Mouse (Mus musculus): ENCODE measurements around the gene Tbl1x.

Gene Tbl1x

DNA sequence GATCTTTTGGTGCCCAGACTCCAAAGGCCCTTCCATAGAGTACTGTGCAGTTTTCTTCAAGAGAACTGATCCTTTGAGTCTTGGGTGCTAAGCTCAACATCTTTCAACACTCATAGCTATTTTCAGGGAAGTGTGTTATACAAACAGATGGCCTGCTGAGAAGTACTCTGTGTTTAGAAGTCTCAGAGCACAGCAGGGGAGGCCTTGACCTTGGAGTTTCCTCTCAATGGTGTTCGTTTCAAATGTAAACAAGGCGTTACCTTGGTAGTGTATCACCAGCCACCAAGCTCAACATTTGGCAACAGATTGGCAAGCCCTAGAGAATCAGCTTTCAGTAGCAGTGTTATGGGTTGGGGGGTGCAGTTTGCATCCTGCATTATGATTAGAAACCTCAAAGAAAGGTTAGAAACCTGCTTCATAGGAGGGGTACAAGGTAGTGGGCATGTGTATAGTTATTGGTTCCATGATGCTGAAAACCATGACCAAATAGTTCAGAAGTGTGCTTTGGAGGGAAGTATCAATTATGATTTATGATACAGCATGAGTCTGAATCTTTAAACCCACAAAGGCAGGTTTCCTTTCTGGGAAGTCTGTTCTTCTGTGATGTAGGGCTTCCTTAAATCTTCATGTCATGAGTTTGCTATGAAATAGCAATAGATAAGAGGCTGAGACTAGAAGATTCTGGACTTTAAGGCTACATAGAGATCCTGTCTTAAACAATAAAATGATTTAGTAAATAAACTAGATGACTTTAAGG is 98.3 kb downstream of the Tbl1x start:
- DNase-seq (ENCODE audit: low read depth, low spot score) = no peak

DNA sequence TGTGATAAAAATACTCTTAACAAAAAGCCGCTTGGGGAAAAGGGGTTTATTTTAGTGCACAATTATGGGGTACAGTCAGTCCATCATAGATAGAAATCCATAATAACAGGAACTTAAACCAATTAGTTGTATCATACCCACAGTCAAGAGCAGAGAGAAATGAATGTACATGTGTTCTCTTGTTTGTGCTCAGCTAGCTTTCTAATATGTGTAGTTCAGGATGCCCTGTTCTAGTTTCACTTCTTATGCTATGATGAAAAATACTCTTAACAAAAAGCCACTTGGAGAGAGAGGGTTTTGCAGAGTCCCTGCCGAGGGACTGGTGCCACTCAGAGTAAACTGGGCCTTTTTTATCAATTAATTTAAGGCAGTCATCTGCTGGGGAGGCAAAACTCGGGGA is 101.1 kb downstream of the Tbl1x start:
- no peak for DNase-seq (ENCODE audit: low read depth, low spot score)

DNA sequence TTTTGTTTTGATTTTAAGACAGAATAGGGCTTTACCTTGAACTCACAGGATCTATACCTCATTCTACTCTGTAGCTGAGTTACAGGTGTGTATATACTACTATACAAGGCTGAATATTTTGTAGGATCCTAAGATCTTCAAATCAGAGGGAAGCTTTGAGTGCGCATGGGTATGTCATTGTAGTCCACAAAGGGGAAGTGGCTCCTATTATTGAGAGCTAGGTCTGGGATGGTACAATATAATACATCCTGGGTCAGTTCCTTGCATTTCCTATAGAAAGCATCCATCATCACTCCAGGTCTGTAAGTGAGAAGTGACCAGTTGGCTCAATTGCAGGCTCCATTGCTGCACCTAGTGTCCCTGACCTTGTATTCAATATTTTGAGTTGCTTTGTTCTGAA is 102.2 kb downstream of the Tbl1x start:
- DNase-seq (ENCODE audit: low read depth, low spot score) = no peak

DNA sequence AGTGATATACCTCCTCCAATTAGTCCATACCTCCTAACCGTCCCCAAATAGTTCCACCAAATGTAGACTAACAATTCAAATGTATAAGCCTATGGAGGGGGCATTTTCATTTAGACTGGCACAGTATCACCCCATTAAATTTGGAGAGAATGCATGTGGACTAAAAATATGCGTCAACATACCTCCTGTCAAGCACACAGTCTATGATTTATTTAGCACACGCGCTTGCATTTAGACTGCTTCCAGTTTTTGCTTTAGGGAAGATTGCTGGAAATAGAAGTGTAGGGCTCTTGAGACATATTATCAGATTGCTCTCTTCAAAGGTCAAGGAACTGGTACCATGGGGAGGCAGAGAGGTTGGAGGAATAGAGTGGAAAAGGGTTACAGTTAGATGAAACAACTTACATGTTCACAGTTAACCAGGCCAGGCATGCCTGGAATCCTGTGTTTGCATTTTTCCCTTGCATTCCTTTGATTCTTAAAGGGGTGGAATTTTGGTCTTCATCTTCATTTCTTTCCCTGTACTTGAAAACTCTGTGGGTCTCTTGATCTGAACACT is 105.0 kb downstream of the Tbl1x start:
- peak; percentile 51 for DNase-seq (ENCODE audit: low read depth, low spot score)

DNA sequence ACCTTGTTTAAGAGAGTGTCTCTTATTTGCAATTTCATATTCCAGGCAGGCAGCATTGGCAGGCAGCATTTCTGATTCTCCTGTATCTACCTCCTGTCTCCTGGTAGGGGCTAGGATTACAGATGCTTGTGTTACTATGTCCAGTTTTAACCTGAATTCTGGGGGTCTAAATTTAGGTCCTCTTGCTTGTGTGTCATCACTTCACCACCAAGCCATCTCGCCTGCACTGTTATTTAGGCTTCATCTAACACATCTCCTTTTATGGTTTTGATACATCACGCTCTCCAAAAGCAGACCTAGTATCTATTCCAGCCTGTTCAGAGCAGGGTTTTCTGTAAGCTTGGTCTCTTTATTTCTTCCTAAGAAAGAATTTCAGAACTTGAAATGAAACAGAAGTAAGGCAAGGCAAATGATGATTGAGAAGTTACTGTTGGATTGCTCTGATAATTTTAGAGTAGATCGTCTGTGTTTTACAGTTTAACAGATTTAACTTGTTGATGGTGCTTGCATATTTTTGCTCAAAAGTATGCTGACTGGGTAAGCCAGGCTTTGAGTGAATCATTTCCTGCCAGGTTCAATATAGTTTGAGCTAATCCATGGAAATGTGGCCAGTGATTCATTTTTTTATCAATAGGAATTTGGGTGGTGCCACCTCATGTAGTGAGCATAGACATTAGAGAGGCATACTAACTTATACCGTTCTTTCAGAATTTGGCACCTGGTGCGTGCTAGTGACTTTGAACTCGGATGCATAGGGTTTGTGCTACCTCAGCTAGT is 106.7 kb downstream of the Tbl1x start:
- DNase-seq (ENCODE audit: low read depth, low spot score) = peak; percentile 55

DNA sequence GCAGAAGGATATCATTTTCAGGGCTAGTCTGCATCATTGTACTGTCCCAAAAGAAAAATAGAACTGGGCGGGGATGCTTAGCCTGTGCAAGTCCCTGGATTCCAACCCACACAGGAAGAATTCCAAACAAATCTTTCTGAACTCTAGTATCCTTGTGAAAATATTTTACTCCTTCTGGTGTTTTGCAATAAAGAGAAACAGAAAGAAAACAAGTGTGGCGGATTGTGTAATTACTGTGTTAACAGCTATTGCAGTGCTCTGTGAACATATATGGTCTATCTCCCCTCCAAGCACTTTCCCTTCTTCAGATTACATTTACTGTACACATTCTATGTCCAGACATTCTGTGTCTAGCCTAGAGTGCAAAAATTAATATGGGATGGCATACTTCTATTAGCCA is 119.6 kb downstream of the Tbl1x start:
- peak; percentile 36 for DNase-seq (ENCODE audit: low read depth, low spot score)

DNA sequence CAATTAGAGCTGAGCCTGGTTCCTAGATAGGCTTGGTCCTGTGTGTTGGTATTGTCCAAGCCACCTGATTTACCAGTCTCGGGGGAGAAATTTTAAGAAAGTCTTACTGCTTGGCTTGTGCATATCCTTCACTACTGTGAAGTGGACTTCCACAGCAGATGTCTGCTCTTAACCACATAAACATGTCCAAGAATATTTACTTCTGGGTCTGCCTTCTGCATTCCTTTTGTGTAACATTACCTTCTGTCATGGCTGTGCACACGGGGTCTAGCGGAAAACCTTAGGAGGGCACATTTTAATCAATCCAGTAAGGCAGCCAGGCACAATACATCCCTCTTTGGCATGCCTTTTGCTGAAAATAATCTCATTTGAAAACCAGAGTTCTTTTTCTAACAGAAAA is 125.7 kb downstream of the Tbl1x start:
- DNase-seq (ENCODE audit: low read depth, low spot score) = no peak

DNA sequence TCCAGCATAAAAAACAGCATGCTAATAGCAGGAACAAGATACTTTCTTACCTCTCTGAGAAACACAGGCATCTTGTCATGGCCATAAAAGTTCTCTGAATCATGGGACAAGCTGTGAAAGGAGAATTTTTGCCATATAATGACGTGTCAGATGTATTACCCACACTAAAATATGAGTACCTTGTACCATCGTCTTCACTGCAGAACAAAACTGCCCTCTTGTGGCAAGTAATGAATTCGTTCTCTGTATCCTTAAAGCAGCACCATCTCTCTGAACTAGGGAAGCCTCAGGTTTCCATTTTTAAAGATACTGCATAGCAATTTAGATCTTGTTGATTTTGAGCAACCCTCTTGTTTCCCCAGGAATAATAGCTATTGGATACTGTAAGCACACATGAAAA is 127.3 kb downstream of the Tbl1x start:
- peak; percentile 85 for DNase-seq (ENCODE audit: low read depth, low spot score)

DNA sequence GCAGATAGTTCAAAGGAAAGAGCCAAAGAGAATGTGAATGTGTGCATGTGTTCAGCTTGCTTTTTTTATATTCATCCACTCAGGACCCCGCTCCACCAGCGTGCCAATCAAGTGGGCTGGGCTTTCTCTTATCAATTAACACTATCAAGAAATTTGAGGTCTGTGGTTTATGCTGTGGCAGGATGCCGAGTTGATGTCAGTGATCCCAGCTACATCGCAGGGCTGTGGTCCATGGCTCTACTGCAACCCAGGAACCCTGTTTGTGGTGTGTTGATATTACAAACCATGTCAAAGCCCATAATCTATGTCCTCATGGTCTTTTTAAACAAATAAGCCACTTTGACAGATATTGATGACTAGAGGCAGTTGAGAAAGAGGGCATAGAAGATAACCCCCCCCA is 129.5 kb downstream of the Tbl1x start:
- no peak for DNase-seq (ENCODE audit: low read depth, low spot score)

DNA sequence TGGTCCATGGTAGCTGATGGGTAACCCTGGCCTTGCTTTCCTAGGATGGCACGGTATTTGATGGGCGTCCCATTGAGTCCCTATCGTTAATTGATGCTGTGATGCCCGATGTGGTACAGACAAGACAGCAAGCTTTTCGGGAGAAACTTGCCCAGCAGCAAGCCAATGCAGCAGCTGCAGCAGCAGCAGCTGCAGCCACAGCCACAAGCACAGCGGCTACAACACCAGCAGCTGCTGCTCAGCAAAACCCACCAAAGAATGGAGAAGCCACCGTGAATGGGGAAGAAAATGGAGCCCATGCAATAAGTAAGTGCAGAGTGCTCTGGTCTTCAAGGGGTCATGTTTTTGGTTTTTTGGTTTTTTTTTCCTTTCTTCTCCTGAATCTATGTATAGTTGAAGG is 135.4 kb downstream of the Tbl1x start:
- DNase-seq (ENCODE audit: low read depth, low spot score) = no peak

DNA sequence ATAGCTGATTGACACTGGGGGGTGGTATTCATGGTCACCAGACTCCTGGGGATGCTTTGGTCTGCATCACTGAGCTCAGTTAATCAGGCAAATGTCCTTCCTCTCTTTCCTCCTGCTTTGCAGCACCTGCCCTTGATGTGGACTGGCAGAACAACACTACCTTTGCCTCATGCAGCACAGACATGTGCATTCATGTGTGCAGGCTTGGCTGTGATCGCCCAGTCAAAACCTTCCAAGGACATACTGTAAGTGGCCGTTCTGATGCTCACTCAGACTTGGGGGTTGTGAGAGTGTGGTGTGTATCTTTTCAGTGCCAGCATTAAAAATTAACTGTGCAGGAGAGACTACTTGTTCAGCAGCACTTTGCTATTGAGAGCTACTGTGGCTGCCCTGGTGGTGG is 139.4 kb downstream of the Tbl1x start:
- DNase-seq (ENCODE audit: low read depth, low spot score) = no peak

DNA sequence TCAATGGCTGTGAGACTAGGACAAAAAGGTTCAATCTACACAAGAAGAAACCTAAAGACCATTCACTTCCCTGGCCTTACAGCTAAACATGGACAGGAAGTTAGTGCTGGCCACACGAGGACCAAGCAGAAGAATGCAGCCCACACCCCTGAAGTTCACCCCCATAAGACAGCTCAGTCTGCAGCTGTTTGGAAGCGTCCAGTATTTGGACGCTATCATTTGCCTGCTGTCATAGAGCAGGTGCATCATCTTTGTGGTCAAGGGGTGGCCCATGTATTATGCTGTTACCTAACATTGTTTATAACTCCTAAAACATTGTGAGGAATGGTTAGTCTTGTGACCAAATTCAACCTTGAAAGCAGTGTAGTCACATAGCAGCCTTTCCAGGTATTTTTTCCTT is 151.2 kb downstream of the Tbl1x start:
- no peak for DNase-seq (ENCODE audit: low read depth, low spot score)

DNA sequence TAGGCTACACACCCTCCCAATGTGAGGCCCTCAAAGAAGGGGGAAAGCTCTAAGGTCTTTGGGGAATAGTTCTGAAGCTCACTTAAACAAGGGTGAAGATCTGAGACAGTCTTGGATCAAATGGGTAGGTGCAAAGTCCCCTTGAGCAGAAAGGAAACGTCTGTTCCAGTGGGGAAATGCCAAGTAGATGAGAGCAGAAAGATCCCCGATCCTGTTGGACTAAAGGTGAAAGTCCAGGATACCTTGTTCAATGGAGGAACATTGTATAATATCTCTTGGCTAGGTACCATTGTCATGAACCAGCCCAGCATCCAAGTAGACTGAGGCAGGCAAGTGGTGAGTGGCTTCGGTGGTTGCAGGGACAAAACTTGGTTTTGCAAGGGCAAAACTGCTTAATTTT is 152.5 kb downstream of the Tbl1x start:
- no peak for DNase-seq (ENCODE audit: low read depth, low spot score)

DNA sequence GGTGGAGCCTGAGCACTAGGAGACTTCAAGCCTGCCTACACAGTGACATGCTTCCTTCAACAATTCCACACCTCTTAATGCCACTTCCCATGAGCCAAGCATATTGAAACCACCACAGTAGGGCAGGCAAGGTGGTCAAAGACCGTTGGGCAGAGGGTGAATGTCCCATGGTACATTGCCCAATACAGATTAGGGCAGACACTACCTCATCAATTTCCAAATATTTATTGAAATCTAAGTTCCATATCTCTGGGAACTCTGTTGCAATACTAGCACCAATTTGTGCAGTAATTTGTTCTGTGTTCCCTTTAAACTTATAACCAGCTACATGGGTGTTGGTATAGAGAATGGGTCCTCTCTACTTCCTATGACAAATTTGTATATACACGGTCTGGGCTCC is 154.2 kb downstream of the Tbl1x start:
- DNase-seq (ENCODE audit: low read depth, low spot score) = no peak

DNA sequence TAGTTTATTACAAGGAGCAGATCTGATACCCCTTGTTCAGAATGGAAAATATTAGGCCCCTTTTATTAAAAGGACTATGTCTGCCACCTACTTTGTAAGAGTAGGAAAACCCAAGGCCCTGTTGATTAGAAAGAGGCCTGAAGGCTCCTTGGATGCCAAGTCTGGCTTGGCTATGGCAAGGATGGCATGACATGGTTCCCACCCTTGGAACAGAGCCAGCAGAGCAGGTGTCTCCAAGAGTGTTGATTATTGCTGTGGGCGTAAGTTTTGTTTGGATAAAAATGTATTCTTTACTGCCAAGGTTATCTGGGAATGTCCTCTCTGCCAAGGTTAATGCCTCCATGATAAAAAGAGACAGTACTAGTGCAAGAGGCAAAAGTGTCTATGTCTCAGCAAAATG is 156.1 kb downstream of the Tbl1x start:
- DNase-seq (ENCODE audit: low read depth, low spot score) = no peak

DNA sequence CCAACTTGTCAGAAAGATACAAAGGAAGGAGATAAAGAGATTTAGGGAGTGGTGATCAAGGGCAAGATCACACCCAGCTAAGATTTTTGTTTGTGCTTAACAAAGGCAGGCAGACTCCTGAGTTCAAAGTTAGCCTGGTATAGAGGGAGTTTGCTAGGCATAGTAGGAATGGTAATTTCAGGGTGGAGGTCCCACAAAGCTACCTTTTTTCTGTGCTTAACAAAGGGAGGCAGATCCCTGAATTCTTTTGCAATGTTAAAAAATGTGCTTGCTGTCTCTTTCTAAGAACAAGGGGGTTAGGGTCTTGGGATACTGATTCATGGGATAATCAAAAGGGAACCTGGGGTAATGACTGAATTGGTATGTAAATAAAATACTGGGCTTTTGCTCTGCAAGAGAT is 156.6 kb downstream of the Tbl1x start:
- DNase-seq (ENCODE audit: low read depth, low spot score) = no peak

DNA sequence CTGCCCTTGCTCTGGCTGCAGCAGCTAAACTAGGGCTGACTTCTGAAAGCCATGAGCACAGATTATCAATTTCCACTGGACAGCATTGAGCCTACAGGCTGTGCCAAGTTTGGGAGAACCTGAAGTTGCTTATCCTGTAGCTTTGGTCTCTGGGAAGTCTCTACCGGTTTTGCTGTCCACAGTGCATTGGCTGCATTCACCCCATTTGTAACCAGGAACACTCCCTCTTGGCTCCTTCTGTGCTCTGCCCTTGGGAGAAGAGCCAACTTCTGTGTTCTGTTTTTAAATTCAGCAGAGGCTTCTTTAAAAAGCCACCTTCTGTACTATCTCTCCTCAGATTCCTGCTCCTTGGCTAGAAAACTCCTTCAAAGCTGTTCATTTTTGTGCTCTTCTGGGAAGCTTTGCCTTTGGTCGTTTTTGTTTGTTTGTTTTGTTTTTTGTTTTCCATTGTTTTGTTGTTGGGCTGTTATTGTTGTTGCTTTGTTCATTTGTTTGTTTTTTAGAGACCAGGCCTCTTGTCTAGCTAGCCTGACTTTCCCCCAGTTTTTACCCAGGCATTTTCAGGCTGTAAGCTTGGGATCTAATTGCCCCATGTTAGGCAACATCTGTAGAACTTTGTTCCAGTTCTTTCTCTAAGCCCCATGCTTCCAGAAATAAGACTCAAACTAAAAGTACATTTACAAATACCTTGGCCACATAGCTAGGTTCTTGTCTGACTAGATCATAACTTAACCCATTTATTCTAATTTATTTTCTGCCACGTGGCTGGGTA is 159.2 kb downstream of the Tbl1x start:
- peak; percentile 5 for DNase-seq (ENCODE audit: low read depth, low spot score)

Data from 3T3-L1 (cell line).